Mouse (Mus musculus): Measurements from ENCODE around the gene Mrrf.

Mrrf gene

DNA sequence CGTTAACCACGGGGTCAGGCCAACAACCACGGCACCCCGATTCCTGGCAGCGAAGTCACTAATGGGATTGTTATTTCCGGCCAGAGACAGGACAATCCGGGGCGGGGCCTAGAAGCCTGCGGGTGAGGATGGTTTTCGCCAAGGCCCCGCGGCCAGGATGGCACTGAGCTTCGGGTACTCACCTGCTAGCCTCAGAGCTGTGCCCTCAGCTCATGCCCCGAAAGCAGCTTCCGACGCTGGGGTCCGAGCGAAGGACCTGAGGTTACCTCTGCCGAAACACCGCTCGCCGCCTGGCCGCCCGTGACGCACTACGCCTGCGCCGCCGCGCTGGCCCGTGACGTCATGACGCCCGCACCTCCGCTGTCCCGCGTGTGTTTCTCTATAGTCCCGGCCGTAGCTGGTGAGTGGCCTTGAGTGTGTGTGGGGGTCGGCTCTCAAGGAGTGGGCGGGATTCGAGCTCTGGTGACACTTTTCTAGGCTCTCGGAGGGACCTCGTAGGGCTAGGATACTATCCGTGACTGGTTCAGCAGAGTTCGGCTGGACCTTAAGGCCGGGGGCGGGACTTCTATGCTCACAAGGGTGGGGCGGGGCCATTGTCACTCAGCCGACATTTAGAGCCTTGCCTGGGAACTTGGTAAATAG, at the start of gene Mrrf, which contains the start of gene Rbm18:
Gene Mrrf (plus strand): TSS at position 90 of the 642 bp plus-strand sequence.
Gene Rbm18 (minus strand): TSS at position 474 of the 642 bp plus-strand sequence.
- peak; percentile 94 for DNase-seq (ENCODE audit: low read depth)

DNA sequence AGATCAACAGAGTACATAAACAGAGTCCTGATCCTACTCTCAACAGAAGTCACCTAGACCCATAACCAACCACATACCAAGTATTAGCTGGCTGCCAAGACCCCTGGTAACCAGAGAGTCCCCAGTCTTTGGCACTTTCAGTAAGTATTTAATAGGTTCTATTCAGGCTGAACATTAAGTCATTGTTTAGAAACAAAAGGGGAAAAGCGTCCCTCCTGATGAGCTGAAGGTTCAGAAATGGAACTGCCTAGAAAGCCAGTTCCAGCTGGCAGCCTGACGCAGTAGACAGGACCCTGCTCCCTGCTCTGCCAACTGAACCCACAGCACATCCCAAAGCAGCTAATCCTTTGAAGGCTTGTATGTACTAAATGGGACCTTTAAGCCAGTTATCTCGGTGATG, 47.0 kb upstream of the Mrrf start:
- DNase-seq (ENCODE audit: low read depth): no peak

DNA sequence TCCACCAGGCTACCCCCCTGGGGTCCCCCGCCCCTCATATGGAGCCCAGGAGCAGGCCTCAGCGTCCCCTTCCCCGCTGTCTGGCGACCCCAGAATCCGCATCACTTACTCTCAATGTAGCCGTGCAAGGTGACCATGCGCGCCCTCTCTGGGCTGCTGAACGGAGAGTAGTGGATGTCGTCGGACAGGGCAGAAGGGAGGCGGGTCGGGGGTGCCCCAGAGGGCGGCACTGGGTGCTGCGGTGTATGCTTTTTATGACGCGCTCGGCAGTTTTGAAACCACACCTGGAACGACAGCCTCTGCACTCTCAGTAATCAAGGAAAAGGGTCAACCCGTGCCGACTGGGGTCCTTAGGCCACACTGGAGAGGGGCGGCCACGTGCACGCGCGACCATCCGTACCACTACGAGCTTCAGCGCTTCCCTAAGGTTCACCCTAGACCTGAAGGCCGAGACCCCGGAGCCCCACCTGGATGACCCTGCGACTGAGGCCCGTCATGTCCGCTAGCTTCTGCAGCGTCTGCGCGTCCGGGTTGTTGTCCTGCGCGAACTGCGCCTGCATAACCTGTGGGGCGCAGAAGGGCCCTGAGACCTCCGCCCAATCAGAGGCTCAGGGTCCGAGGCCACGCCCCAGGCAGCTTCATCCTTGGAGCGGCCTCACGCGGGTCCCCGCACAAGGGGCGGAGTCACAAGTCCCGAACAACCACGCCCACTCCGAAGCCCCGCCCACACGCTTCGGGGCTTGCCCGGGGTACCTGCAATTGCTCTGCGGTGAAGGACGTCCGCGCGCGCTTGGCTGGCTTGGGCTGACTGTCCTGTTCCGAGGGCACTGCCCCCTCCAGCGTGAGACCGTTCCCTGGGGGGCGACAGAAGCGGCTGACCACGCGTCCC, 45.1 kb upstream of the Mrrf start:
- DNase-seq (ENCODE audit: low read depth): peak; percentile 31

DNA sequence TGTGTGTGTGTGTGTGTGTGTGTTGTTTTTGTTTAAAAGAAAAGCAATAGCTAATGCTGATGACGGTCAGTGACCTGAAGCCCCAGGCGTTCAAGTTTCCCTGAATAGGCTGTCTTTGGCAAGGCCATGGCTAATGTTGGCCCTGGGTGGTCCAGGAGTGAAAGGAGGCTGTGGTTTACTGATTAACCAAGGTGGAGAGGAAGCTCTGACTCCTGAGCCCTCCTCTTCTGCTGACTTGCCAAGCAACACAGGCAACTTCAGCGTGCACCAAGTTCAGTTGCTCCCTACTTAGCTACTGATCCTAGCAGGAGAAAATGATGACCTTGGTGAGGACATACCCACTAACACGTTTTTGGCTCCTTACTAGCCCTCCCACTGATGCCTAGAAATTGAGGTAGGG, 43.4 kb upstream of the Mrrf start:
- DNase-seq (ENCODE audit: low read depth): no peak

DNA sequence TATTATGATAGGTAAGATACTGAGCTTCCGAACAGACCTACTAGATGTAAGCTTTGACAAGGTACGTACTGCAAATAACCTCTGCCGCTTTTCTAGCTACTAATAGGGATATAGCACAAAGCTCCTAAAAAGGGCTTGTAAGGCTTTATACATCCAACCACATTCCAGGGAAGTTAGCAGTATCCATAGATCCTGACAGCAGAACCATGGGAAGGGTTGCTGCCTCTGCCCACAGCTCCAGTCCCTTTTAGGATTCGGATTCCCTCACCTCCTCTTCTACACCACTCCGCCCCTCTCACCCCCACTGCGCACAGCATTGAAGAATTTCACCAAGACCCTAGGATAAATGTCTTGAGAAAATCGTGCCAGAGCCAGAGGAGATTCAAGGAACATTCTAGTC, 42.9 kb upstream of the Mrrf start:
- DNase-seq (ENCODE audit: low read depth): no peak

DNA sequence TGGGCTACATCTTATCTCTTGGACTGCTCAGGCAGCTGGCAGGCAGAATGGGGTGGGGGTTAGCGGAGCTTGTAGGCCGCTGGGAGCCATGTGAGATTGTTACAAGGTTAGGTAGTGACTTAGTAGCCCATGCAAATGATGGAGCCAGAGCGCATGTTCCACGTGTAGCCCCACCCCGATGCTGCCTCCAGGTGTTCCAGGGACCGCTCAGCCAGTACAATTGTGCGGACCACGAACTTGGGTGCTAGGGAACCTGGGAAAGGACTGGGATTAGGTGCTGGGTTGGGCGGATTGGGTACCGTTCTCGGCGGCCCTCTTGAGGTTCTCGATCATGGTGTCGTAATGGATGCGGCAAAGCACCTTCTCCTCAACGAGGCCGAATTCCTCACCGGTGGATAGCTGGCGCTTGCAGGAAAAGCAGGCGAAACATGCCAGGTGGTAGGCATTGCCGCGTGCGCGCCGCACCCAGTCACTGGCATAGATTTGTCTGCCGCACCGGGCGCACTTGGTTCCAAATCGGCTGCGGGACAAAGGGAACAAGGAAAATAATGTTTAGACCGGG, 42.2 kb upstream of the Mrrf start:
- no peak for DNase-seq (ENCODE audit: low read depth)

DNA sequence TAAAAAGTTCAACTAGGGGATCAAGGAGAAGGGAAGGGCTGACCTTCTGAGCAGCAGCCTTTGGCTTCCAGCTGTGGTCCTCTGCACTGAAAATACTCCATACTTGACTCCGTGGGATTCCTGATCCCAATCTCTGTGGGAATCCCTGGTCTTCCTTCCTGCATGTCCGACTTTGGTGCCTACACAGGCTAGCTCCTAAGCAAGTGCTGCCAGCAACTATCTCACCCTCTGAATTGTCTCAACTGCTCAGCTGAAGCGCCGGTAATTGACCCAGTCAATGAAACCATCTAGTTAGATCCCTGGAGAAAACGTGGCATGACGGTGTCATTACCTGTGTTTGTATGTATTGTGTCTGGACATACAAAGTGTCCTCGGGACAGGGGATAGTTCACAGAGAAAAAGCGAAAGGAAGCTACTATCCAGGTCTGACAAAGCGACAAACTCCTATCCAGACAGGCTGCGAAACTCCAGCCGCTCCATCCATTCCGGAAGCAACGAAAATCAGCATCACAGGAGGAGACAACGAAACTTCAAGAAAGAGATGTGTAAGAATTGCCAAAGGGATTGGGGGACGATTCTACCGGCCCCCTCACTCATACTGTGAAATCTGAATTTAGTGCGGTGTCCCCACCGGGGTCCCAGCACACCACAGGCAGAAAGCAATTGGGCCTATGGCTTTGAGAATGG, 38.9 kb upstream of the Mrrf start:
- DNase-seq (ENCODE audit: low read depth): no peak

DNA sequence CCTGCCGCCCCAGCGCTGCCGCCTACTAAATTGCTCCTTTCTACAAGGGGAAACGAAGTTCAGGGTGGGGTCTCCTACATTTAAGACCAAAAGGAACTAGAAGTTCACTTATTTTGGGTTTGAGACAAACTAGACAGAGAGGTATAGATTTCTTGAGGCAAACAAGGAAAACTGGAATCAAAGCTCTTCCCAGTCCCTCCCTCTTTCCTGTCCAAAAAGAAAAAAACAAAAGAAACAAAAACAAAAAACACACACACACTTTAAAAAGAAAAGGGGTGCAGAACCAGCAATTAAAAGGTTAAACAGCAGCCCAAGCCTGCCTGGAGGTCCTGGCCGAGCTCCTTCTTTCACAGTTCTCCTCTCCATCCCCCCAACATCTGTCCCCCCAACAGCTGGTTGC, 38.2 kb upstream of the Mrrf start:
- DNase-seq (ENCODE audit: low read depth): no peak

DNA sequence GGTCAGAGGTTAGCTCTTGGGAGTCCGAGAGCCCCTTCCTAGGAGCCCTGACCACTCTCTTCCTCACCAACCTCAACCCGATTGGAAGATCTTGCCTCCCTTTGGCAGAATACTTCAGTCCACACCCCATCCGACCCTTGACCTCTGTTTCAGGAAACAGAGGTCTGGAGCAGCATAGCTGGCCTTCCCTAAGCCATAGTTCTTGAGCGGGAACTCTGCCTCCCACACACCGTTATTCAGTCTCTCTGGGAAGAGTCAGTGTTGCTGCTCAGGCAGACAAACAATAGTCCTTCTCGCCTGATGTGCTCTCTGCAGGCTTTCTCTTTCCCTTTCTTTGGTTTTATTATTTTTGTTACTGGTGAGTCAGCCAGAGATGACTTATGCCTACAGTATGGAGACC, 36.5 kb upstream of the Mrrf start:
- no peak for DNase-seq (ENCODE audit: low read depth)

DNA sequence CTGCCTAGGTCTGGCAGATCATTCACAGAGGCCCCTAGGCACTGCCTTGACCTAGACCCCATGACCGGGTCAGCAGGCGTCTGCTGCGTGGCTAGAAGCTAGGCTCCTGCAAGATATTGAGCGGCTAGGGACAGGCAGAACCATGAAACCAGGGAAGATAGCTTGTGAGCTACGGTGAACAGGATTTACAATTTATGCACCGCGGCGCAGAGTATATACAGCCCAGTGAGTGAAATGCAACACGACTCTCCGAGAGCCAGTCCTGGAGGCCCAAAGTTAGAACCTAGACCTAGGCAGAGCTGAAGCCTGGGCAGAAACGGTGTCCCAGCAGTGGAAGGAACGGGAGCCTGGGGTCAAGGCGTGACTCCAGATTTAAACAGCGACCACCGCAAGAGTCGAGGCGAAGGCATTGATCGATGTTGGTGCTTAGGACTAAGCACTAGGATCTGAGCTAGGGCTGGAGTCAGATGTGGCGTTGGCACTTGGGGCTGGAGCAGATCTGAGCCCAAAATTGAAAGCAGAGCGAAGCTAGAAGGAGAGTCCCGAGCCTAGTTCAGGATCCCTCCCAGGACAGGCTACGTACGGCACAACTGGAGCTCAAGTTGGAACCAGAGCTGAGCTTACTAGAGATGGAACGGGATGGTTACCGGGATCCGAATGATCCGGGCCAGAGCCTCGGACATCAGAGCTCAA, 34.2 kb upstream of the Mrrf start:
- no peak for DNase-seq (ENCODE audit: low read depth)

DNA sequence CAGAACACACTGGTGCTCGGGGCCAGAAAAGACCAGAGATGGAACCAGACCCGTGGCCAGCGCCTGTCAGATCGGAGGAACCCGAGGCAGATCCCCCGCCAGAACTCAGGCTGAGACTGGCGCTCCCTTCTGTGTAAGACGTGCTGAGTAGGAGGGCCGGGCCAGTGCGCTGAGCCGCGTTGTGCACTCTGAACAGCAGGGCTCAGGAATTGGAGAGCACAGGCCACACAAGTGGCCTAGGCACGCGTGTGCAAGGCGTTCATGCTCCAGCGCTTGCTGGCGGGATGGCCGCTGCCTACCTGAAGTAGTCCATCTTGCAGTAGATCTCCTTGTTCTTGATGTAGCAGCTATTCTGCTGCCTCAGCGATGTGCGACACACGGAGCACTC, 33.6 kb upstream of the Mrrf start:
- DNase-seq (ENCODE audit: low read depth): peak; percentile 28

DNA sequence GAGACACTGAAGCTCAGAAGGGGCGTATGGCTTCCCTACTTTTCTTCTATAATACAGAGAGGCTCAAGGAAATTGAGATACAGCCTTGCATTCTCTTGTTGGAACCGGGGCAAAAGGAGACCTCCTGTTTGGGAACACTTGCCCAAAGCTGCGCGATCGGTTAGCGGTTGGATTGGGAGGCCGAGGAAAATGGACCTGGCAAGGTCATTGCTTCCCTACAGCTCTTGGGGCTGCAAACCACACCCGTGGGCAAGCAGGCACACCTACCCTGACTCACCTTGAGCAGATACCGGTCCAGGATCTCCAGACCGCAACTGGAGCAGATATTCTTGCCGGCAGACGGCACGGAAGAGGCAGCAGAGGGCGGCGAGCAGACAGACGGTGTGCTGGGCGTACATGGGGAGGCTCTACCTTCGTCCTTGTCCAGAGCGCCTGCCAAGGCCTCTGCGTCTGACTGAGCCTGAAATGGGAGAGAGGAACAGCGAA, 33.1 kb upstream of the Mrrf start:
- DNase-seq (ENCODE audit: low read depth): peak; percentile 7

DNA sequence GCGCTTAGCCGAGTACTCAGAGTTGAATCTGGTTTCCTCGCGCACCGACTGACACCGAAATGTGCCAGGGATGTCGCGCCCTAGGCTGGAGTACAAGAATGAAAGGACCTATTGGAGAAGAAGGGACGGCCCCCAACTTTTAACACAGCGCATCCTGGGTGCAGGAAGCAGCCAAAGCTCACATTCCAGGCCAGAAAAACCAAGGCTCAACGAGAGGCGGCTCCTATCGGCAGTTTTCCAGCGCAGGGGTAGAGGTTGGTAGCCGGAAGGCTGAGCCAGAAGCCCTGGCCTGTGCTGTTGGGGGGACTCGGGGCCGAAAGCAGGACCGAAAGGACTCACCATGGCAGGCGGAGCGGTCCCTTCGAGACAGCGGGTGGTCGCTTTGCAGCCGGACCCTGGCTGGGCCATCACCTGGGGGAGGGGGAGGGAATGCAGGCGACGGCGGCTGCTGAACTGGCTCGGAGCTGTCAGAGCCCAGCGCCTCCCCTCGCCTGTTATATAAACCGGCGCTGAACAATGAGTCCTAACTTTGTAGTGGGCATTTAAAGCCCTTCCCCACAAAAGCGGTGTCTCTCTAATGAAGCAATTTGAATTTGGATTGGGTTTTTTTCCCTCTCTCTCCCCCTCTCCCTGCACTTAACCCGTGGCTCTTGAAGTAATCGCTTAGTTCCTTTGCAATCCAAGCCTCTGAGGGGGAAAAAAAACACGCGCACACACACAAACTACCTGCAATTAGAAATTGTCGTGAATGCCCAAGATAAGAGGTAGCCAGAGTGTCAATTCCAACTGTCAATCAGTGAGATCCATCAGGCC, 32.4 kb upstream of the Mrrf start:
- DNase-seq (ENCODE audit: low read depth): peak; percentile 20

DNA sequence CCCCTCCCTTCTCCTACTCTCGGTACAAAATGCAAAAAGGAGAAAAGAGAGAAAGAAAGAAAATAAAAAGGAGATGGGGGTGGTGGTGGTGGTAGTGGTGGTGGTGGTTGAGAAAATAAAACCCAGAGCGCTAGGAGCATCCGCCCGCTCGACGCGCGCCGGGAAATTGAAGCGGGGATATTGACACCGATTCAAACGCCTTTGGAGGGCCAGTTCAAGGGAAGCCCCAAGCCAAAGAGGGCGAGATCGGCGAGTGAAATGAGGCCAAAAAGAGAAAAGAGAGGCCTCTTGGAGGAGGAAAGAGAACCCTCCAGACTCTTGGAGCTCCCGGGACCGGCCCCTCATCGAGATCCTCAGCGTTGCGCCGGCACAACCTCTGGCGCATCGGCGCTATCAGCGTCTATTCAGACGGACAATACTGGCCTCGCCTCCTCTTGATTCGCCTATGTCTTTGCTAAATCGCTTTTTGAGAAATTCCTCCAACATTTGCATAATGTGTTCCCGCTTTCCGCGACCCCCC, 31.7 kb upstream of the Mrrf start:
- DNase-seq (ENCODE audit: low read depth): no peak

DNA sequence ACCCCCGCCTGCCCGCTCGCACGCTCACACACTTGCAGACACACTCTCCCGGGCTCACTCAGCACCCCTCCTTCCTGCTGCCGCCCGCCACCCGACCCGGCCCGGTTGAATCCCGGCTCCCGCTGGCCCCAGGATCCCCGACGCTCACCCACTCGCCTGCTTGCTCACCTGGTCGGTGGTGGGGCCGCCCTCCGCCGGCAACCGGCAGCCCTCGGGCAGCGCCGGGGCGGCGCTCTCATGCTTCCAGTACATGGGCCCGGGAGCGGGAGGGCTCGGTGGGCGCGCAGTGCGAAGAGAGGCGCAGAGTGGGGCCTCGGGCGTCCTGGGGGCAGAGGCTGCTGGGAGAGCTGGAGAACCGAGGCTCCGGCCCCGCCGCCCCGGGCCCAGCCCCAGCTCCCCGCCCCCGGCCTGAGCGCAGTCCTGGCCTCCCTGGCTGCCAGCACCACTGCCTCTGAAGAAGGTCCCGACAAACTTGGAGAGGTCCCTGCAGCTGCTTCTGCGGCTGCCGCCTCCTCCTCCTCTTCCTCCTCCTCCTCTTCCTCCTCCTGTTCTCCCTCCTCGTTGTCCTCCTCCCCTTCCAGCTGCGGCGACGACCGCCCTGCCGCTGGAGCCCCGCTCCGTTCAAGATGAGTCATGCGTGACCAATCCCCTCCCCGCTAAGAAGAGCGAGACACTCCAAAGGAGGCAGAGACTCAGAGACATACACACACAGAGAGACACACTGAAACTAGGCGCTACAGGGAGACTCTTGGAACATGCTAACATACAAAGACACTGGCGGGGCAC, 31.0 kb upstream of the Mrrf start, which contains the start of gene Lhx6:
Gene Lhx6 (minus strand): TSS at position 453 of the 786 bp plus-strand sequence.
- peak; percentile 5 for DNase-seq (ENCODE audit: low read depth)

DNA sequence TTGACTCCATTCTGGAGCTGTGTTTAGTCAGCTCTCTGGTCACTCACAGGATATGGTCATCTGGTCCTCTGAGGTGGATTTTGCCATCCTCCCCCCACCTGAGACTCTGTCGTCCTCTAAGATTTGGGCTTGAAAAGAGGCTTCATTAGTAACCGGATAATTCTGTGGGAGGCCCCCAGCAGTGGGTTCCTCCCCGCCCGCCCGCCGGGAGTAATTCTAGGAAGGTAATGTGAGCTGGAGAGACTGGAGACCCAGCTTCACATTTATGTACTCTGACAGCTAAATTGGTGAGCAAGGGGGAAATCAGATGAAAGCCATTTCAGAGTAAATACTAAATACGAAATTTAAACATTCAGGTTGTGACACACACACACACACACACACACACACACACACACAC, 27.6 kb upstream of the Mrrf start:
- DNase-seq (ENCODE audit: low read depth): no peak

DNA sequence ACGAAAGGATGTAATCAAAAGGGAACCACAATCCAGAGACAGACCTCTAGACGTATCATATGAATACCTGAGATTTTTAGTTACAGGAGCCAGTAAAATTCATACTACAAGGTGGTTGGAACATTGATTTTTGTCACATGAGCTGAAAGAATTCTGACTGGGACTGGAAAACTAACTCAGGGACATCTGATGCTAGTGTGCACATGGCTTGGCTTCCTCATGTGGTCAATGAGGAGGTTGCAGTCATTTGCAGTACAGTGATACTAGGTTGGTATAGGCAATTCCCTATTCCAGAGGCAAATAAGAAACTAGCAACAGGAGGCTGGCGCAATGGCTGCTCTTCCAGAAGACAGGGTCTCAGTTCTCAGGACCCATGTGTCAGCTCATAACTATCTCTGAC, 23.6 kb upstream of the Mrrf start:
- DNase-seq (ENCODE audit: low read depth): no peak

DNA sequence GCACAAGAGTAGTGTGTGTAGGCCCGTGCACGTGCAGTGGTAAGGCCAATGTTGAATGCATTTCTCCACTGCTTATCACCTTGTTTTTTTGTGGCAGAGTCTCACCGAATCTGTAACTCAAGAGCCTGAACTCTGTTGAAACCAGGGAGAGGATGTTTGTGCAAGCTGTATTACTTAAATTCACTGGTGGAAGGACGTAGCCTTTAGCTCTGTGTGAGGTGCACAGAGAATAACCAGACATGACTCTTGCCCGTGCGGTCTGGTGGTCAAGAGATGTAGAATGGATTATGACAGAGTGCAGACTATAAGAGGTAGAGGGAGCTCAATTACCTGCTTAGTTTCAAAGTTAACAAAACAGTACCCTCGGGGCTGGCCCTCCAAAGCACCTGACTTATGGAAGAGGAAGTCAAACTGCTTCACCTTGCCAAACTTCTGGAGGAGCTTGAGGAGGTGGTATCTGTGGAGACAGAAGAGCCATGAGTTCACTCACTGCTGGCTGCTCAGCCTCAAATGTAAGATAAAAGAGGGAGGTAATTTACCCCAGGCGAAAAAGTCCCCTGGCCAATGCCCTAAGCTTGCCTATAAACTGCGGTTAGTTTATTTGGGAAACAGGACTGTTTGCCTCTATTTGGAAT, 9.3 kb upstream of the Mrrf start:
- no peak for DNase-seq (ENCODE audit: low read depth)

DNA sequence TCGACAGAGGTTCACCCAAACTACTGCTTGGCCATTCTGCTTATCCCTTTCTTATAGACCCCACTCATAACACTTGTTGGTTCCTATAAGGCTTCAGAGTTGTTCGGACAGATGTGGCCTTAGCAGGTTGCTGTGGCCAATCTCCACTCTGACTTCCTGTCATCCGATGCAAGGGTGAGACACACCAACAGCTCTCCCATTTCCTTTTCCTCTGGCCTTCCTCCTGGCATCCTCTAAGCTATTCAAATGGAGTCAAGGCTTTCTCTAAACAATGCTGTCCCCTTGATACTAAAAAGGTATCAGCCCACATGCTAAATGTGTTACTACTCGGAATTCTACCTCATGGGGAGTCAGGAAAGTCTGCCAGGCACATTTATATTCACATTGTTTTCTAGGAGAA, 8.2 kb upstream of the Mrrf start:
- DNase-seq (ENCODE audit: low read depth): no peak
